Mouse (Mus musculus) embryonic facial prominence, embryonic 10.5 days (tissue): ENCODE measurements around the gene Klf7. TPM values are rescaled to one million over a fixed set of nuclear protein-coding genes. Genes with fewer than 3 reads are reported as not detected.

Experiments used
- DNase-seq: peaks from one replicate; pipeline ENCODE4 v3.0.0-alpha.2; 2017; ENCODE audit warnings: low spot score
- H3K27ac ChIP-seq: fragments of 300-500 bp; sonication (generic); replicated peaks from 2 replicates; pipeline ENCODE4 v1.5.1; 2016; ENCODE audit warnings: mild to moderate bottlenecking
- H3K27me3 ChIP-seq: fragments of 300-500 bp; sonication (generic); replicated peaks from 2 replicates; pipeline ENCODE4 v1.6.1; 2016; ENCODE audit warnings: low read depth, mild to moderate bottlenecking; ENCODE audit not compliant: poor library complexity, severe bottlenecking
- H3K36me3 ChIP-seq: fragments of 300-500 bp; sonication (generic); replicated peaks from 2 replicates; pipeline ENCODE4 v1.6.1; 2016; ENCODE audit warnings: mild to moderate bottlenecking, moderate library complexity
- H3K4me1 ChIP-seq: fragments of 300-500 bp; sonication (generic); 2 replicates; pipeline ENCODE4 v1.6.1; 2016
- H3K4me3 ChIP-seq: fragments of 300-500 bp; sonication (generic); 2 replicates; pipeline ENCODE4 v1.5.1; 2016; ENCODE audit warnings: mild to moderate bottlenecking, moderate library complexity
- H3K9me3 ChIP-seq: fragments of 300-500 bp; sonication (generic); 2 replicates; pipeline ENCODE4 v1.6.1; 2016; ENCODE audit warnings: mild to moderate bottlenecking
- WGBS: fragments of 180-500 bp; shearing (Covaris S2); methylation state at CpG from one replicate; pipeline ENCODE4 v1.1.7; 2016; 5-methylcytosine and 5-hydroxymethylcytosine counted together
- polyA plus RNA-seq: library from polyadenylated mRNA; unstranded; fragments of >200 nt; fragmentation: Nextera tagmentation; extraction: Ambion mirVana; gene quantifications from 2 replicates; pipeline ENCODE4 v1.2.1, GENCODE M21; 2016

Gene Klf7
- polyA plus RNA-seq, 1 experiment from 2014 or later = 14.8 TPM

DNA sequence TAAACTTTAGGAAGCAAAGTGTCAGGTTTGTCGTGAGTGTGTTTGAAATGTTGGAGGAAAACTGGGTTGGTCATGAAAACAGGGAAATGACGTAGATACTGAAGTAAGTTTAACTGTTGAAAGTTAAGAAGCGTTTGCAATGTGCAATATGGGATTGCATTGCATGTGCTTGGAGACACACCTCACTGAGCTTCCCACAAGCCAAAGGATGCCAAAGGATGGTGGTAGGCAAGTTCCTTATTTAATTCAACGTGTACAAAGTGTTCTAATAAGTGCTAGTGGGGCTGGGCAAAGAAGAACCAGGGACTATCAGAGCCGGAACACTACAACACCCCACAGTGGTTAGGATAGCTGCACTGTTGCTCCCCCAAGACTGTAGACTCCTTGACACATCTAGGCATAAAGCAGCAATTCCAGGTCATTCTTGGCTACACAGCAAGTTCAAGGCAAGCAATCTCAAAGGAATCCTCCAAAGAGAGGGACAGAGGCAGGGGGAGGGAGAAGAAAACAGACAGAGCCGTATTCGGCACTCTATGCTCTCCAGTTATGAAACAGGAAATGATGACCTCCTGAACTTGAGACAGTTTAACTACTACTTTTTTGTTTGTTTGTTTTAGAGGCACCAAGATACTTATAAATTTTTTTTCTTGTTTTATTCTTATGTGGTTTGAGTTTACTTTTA lies 69.9 kb downstream of the Klf7 start:
- H3K36me3 ChIP-seq = no peaks in the 10 kb centered on the region
- no peak for DNase-seq
- H3K27me3 ChIP-seq = no peaks in the 10 kb centered on the region
- H3K9me3 ChIP-seq = no peaks in the 10 kb centered on the region
- H3K4me3 ChIP-seq = no peak overlapping the region
- WGBS = 75% methylated on average over 7 of the region's 7 CpGs
- H3K27ac ChIP-seq = no peak overlapping the region
- H3K4me1 ChIP-seq = peaks cover 11% of the 10 kb centered on the region

DNA sequence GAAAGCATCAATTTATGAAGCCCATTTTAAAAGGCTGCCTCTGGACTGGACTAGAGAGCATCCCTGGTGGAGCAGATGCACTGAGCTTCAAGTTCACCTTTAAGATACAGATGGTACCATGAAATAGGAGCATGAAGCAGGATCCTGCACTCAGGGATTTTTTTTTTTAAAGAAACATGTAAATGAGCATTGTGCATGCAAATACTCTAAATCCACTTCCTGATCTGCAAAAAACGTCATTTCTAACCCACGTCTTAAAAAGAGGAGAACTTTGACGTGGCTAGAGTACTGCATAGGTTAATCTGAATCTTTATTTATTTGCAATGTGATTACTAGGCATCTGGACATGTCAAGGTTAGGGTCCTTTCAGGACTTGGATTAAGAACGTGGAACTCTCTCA lies 73.5 kb downstream of the Klf7 start:
- H3K27ac ChIP-seq = no peak overlapping the region
- no peaks in the 10 kb centered on the region for H3K36me3 ChIP-seq
- WGBS = 84% methylated on average over 4 of the region's 4 CpGs
- H3K4me1 ChIP-seq = peaks cover 11% of the 10 kb centered on the region
- no peaks in the 10 kb centered on the region for H3K9me3 ChIP-seq
- DNase-seq = no peak
- H3K27me3 ChIP-seq = no peaks in the 10 kb centered on the region
- no peak overlapping the region for H3K4me3 ChIP-seq

DNA sequence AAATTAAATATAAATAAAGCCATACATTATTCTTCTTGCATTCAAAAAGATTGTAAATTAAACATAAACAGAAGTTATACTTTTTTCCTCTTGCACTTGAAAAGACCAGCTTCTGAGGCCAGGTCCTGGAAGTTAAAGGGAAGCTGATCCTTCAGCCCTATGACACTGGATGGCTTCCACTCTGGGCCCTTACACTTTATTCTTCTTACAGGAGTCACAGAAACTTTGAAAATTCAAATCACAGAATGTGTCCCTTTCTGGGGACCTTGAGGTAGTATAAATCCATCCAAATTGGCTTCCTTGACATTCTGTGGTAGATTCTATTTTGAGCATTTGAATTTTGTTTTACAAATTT lies 75.3 kb downstream of the Klf7 start:
- Histone ChIP-seq H3K27ac (no peak overlapping the region), H3K36me3 (no peaks in the 10 kb centered on the region), H3K27me3 (no peaks in the 10 kb centered on the region), H3K4me3 (no peak overlapping the region), H3K4me1 (peaks cover 8% of the 10 kb centered on the region), H3K9me3 (no peaks in the 10 kb centered on the region)
- DNase-seq = no peak

DNA sequence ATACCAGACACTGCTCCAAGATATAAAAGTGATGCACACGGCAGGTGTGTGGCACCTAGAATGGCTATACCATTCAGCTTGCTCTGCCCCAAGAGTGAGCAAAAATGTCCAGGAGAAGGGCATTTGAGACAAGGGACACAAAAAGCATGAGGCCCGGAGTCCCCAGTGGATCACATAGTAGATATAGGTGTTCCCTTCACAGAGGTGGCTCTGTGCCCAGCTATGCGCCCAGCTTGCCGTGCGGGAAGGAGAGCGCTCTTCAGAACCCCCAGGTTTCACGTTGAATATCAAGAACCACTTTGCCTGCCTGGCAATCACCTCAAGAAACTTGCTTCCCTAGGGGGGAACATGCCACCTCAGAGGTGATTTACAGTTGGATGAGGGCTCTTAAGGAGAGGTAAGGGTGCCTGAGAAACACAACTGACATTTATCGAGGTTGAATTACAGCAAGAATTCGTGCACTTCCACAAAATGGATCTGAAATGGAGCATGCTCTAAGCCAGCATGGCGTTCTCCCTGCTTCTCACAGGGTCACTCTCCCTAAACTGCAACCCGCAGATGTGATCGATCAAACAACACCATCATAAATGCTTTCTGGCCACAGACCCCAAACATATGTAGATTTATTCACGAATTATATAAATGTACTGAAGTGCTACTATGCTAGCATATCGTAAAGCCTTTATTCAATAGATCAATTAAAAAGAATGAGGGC lies 75.8 kb downstream of the Klf7 start:
- WGBS = 92% methylated on average over 14 of the region's 14 CpGs

DNA sequence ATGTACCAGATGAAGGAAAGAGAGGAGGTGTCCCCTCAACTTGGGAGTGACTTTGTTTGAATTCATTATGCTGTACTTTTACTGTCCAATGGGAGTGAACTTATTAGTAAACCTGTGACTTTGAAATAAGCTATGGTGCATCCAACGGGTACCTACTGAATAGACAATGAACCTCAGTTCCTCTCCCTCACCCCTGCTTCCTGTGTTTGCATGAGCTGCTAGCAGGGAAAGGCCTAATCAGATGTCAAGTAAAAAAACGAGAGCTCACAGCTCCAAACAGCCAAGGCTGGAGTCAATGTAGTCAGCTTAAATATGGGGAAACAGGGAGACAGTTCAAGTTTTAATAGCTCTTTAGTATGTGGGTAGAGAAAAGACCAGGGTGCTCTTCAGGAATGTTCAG lies 77.5 kb downstream of the Klf7 start:
- H3K36me3 ChIP-seq = no peaks in the 10 kb centered on the region; the same call in 1 of the 2 replicates
- WGBS = 43% methylated on average over 2 of the region's 2 CpGs

More for the DNA sequence above, 75.8 kb downstream of the Klf7 start:
- Histone ChIP-seq H3K4me3 (no peak overlapping the region), H3K4me1 (peaks cover 4% of the 10 kb centered on the region), H3K27me3 (no peaks in the 10 kb centered on the region), H3K9me3 (no peaks in the 10 kb centered on the region), H3K36me3 (no peaks in the 10 kb centered on the region), H3K27ac (no peak overlapping the region)
- no peak for DNase-seq

DNA sequence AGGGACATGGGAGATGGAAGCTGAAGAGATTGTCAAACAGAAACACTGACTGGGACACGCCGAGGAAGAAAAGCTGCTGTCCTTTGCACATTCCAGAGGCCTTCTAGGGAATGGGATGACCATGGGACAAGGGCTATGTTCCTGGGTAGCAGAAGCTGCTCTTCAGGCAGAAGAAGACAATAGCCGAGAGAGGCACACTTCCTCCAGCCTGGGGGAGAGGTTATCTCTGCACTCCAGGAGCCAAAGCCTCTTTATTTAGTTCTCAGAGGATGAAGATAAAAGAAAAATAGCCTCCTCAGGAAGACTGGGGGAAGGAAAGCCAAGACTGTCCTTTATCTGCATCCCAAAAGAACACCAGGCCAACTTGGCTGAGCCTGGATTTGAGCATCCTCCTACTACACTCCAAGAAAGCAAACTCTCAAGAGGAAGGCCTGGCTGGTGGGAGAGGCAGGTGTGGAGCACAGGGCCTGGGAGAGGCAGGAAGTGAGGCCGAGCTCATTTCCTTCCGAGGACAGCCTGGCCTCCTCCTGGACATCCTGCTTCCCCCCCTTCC lies 81.2 kb downstream of the Klf7 start:
- peaks cover 9% of the 10 kb centered on the region; the same call in 1 of the 2 replicates for H3K36me3 ChIP-seq
- 55% methylated on average over 5 of the region's 5 CpGs for WGBS
- peaks cover 22% of the 10 kb centered on the region for H3K4me1 ChIP-seq
- no peak for DNase-seq
- H3K27ac ChIP-seq = no peak overlapping the region
- no peaks in the 10 kb centered on the region for H3K27me3 ChIP-seq
- H3K9me3 ChIP-seq = no peaks in the 10 kb centered on the region
- no peak overlapping the region for H3K4me3 ChIP-seq

More for the DNA sequence above, 77.5 kb downstream of the Klf7 start:
- Histone ChIP-seq H3K27ac (no peak overlapping the region), H3K4me3 (no peak overlapping the region), H3K4me1 (peaks cover 11% of the 10 kb centered on the region), H3K9me3 (no peaks in the 10 kb centered on the region), H3K27me3 (no peaks in the 10 kb centered on the region)
- DNase-seq = no peak

DNA sequence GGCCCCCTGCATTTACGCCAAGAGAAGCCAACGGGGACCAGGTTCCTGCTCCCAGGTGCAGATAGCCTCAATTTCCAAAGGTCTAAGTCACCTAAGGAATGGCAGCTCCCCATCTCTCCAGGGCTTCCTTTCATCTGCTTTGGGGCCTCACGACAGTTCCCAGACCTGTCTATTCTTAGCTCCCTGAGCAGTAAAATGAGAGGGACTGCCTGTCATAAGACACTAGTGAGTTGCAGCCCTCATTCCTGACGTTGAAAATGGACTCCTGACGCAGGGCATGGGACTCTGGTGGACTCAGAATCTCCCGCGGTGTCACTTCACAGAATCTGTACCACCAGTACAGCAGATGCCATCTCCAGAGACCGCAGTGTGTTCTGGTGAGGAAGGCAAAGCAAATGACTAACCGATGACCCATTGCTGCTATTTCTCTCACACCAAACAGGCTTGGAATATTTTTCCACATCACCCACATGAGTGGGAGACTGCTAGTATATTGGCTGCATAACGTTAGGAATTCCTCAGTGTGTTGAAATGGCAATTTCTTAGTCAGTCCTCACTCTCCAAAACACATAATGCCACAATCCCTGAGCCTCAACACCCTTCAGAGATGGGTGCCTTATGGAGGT lies 81.9 kb downstream of the Klf7 start:
- Histone ChIP-seq H3K27me3 (no peaks in the 10 kb centered on the region), H3K27ac (no peak overlapping the region), H3K9me3 (no peaks in the 10 kb centered on the region), H3K4me3 (no peak overlapping the region), H3K36me3 (peaks cover 13% of the 10 kb centered on the region; the same call in 1 of the 2 replicates), H3K4me1 (peaks cover 25% of the 10 kb centered on the region)
- DNase-seq = no peak
- WGBS = 86% methylated on average over 10 of the region's 10 CpGs

DNA sequence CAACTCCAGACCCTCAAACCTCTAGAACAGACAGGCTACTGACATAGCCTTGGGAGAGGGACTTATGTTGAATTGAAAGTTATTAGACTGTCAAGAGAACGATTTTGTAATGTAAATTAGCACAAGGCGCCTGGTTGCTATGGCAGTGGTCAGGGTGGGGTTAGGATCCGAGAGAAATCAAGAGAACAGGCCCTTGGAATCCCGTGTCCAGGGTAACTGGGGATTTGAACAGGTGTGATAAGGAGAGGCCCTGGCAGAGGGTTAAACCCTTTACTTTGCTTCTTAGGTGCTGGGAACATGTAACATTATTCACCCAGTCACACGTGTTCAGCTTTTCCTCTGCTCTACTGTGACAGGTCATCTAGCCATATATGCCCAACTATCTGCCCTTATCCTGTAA lies 83.7 kb downstream of the Klf7 start:
- peaks cover 30% of the 10 kb centered on the region for H3K36me3 ChIP-seq
- H3K4me3 ChIP-seq = no peak overlapping the region
- H3K27me3 ChIP-seq = no peaks in the 10 kb centered on the region
- H3K9me3 ChIP-seq = no peaks in the 10 kb centered on the region
- peaks cover 25% of the 10 kb centered on the region for H3K4me1 ChIP-seq
- DNase-seq = no peak
- WGBS = 70% methylated on average over 5 of the region's 5 CpGs
- H3K27ac ChIP-seq = no peak overlapping the region

DNA sequence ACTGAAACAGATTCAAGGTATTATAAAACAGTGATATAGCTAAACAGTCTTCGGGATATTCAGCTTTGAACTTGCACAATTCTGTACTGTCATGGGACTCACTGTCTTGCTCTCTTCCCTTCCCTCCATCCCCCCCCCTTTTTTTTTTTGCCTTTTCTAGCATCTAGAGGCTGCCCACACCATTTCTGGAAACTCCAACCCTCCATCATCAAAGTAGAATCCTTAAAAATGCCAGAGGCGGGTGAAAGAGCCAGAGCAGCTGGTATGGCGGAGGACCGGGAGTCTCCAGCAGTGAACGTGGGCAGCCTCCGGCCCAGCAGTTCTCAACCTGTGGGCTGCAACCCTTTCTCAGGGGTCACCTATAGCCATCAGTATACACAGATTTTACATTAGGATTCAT lies 84.3 kb downstream of the Klf7 start:
- peaks cover 23% of the 10 kb centered on the region for H3K4me1 ChIP-seq

DNA sequence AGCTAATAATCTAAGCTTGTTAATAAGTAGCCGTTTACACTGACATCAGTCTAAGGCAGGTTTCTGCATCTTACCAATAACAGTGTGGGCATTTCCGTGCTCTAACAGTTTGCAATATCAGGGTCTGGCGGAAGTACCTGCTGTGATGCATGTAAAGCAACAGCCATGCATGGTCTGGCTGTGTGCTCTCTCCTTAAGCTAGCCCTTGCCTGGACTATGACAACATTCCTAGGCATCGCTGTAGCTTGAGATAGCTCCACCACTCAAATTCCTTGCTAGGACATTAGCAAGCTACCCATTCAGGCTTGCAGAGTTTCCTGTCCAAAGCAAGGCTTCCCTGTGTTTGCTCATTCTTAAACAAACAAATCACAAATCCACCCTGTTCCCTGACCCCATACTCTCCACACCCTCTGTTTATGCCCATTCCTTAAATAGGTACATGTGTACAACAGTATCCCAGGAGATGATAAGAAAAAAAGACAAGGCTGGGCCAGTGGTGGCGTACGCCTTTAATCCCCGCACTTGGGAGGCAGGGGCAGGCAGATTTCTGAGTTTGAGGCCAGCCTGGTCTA lies 85.1 kb downstream of the Klf7 start:
- no peaks in the 10 kb centered on the region for H3K9me3 ChIP-seq
- no peaks in the 10 kb centered on the region for H3K27me3 ChIP-seq
- H3K27ac ChIP-seq = no peak overlapping the region; the same call in 1 of the 2 replicates
- no peak for DNase-seq
- WGBS = 86% methylated on average over 7 of the region's 7 CpGs
- peaks cover 22% of the 10 kb centered on the region for H3K4me1 ChIP-seq
- H3K4me3 ChIP-seq = no peak overlapping the region
- peaks cover 30% of the 10 kb centered on the region for H3K36me3 ChIP-seq

More for the DNA sequence above, 84.3 kb downstream of the Klf7 start:
- no peak for DNase-seq
- Histone ChIP-seq H3K4me3 (no peak overlapping the region), H3K36me3 (peaks cover 30% of the 10 kb centered on the region), H3K27ac (no peak overlapping the region), H3K27me3 (no peaks in the 10 kb centered on the region), H3K9me3 (no peaks in the 10 kb centered on the region)
- 91% methylated on average over 6 of the region's 6 CpGs for WGBS

DNA sequence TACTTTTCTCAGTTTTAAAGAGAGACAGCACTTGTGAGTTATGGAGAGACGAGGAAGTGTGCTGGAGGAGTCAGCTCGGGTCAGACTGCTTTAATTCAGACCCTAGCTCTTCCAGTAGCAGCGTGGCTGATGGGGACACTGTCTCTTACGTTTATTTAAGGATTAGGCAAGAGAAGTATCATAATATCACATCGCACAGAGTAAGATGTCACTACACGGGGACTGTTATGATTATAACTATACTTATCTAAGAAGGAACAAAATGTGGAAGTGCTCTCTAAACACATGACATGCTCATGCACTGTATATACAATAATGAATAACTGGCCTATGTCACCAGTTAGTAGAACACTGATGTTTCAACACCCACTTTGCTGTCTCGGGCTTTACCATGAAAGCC lies 86.3 kb downstream of the Klf7 start:
- H3K27me3 ChIP-seq = no peaks in the 10 kb centered on the region
- H3K4me1 ChIP-seq = peaks cover 16% of the 10 kb centered on the region
- DNase-seq = no peak
- 75% methylated on average over 7 of the region's 7 CpGs for WGBS
- no peak overlapping the region for H3K27ac ChIP-seq
- H3K9me3 ChIP-seq = no peaks in the 10 kb centered on the region
- peaks cover 30% of the 10 kb centered on the region for H3K36me3 ChIP-seq
- H3K4me3 ChIP-seq = no peak overlapping the region

DNA sequence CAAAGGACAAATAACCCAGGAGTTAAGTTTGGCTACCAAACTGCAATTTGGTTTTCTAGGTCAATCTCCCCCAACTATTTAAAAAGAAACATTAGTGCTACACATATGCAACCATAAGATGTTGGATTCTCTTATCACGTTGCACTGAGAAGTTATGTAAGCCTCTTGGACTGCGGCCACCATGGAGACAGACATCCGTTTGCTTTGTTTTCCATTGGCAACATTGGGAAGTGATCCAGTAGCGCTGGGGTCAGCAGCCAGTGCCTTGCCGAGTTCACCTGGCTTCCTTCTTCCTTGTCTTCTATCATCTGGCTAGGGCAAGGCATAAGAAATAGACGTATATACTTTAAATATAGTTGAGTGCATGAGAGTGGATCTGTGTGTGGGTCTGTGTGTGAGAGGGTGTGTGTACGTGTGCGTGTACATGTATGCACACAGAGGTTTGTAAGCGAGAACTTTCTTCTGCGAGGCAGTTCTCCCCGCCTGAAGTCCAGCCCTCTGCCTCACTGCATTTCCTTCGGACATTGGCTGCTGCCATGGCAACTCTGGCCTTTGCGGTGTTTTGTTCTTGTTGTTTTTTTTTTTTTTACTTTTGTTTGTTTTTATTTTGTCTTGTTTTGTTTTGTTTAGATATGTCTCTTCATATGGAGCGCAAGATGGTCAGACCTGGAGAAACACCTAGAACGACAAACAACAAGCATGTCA lies 86.8 kb downstream of the Klf7 start:
- Histone ChIP-seq H3K4me1 (peaks cover 15% of the 10 kb centered on the region; the same call in 1 of the 2 replicates), H3K9me3 (no peaks in the 10 kb centered on the region), H3K36me3 (peaks cover 30% of the 10 kb centered on the region), H3K4me3 (no peak overlapping the region), H3K27me3 (no peaks in the 10 kb centered on the region), H3K27ac (no peak overlapping the region)
- WGBS = 84% methylated on average over 15 of the region's 15 CpGs
- DNase-seq = no peak
